Mouse (Mus musculus): Measurements from ENCODE around the gene Bzw2.

Bzw2 gene

GRCm38 (mm10) chr12:36136285-36136684 lies 21.6 kb downstream of the Bzw2 start:
- DNase-seq (ENCODE audit: extremely low spot score, low read depth, low spot score), result no peak

DNA sequence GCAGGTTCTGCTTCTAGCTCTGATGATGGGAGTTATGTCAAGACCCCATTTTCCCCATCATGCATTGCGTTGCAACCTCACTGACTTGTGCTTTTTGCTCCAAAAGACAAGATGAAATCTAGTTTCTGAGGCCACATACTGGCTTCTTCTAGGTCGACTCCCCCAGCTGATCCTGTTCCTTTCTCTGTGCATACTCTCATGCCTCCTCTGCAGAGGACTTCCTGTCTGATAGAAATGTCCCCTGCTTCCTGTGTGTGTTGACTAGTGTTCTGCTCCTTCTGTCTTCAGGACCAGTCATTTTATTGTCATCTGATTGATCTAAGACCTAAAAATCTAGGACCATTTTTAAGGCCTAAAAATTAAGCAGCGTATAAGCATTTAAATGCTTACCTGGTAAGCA lies 22.5 kb downstream of the Bzw2 start:
- no peak for DNase-seq (ENCODE audit: extremely low spot score, low read depth, low spot score)

DNA sequence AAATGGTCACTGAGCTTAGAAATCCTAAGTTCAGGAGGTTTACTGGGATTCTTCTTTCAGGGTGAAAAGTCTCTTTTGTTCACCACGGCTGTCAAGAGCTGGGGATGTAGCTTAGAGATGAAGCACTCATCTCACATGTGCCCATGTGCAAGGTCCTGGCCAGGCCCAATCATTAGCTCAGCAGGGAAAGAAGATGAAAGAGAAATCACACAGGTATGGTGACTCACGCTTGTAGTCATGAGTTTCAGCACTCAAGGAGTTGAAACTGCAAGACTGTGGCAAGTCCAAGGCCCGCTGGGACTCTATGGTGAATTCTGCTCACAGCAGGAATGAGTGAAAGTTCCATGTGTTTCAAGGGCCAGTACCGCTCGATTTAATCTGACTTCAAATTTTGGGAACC lies 23.8 kb downstream of the Bzw2 start:
- no peak for DNase-seq (ENCODE audit: extremely low spot score, low read depth, low spot score)

GRCm38 (mm10) chr12:36133547-36133946 lies 24.3 kb downstream of the Bzw2 start:
- DNase-seq (ENCODE audit: extremely low spot score, low read depth, low spot score), result no peak

DNA sequence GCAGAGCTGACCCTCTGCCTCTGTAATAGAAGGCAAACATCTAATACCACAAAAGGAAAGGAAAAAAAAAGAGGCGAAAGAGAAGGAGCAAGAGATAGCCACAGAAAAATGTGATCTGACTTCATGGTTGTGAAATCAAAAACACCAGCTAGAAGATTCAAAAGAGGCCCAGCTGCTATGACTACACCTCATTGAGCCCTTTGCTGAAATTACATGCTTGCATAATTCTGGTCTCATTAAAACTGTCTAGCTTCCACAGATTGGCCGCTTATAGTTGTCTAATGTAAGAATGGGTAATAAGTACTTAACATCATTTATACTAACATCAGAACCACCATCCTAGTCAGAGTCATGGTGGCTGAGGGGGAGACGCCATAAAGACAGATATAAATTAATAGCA lies 25.2 kb downstream of the Bzw2 start:
- DNase-seq (ENCODE audit: extremely low spot score, low read depth, low spot score), result no peak

DNA sequence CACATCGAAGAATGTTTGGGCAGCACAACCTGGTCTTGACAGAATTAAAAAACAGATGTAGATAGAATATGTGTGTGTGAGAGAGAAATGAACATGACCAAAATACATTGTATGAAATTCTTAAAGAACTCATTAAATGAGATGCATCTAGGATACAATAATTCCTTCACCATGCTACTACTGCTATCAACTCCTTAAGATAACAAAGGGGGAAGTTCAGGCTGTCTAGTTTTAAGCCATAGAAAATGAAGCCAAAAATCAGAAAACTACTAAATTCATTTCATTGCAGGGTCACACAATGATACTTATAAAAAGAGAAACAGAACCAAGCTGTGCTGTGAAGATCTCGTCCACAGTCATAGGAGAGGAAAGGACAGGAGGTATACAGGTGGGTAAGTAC lies 25.6 kb downstream of the Bzw2 start:
- DNase-seq (ENCODE audit: extremely low spot score, low read depth, low spot score), result no peak

- DNase-seq (ENCODE audit: extremely low spot score, low read depth, low spot score), result no peak
These were observed 28.1 kb downstream of the Bzw2 start for GRCm38 (mm10) chr12:36129826-36130225.

GRCm38 (mm10) chr12:36126049-36126448 lies 31.8 kb downstream of the Bzw2 start:
- DNase-seq (ENCODE audit: extremely low spot score, low read depth, low spot score), result no peak

DNA sequence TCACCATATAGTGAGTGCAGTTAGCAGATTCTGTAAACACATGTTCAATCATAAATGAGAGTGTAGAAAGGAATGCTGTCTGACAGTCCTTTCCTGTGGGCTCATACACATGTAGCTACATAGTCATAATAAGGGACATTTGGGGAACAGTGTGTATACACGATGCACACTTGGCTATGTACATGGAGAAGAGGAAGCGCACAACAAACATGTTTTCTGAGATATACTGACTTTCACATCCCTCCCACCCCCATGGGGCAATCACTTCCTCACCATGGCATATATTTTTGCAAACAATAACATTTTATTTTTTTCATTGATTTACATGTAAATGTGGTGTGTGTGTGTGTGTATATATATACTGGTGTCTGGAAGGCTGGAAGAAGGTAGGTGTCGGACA lies 38.6 kb downstream of the Bzw2 start:
- no peak for DNase-seq (ENCODE audit: extremely low spot score, low read depth, low spot score)

GRCm38 (mm10) chr12:36117161-36117560 lies 40.7 kb downstream of the Bzw2 start:
- DNase-seq (ENCODE audit: extremely low spot score, low read depth, low spot score), result no peak

- DNase-seq (ENCODE audit: extremely low spot score, low read depth, low spot score), result no peak
These were observed 45.8 kb downstream of the Bzw2 start for GRCm38 (mm10) chr12:36112081-36112480.

- no peak for DNase-seq (ENCODE audit: extremely low spot score, low read depth, low spot score)
These were observed 46.8 kb downstream of the Bzw2 start for GRCm38 (mm10) chr12:36111110-36111509.

DNA sequence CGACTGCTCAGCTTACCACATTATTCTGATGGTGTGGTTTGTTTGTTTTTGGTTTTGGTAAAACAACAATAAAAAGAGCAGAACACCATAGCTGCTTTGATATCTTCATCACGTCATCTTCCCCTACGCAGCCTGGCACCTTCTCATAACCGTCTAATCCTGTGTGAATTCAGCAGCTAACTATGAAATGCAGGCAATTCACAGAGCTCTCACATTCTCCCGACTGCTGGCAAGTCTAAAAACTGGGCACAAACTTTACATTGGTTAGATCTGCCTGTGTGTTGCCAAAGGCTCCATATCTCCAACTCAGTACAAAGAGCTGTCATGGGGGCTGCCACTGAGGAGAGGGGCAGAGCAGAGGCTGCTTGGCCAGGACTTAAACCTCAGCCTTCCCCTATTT lies 47.4 kb downstream of the Bzw2 start:
- no peak for DNase-seq (ENCODE audit: extremely low spot score, low read depth, low spot score)

GRCm38 (mm10) chr12:36108442-36108841 lies 49.4 kb downstream of the Bzw2 start:
- DNase-seq (ENCODE audit: extremely low spot score, low read depth, low spot score), result no peak

GRCm38 (mm10) chr12:36103592-36103910 lies 54.3 kb downstream of the Bzw2 start:
- no peak for DNase-seq (ENCODE audit: extremely low spot score, low read depth, low spot score)

- DNase-seq (ENCODE audit: extremely low spot score, low read depth, low spot score), result no peak
These were observed 54.9 kb downstream of the Bzw2 start for GRCm38 (mm10) chr12:36102733-36103591.

DNA sequence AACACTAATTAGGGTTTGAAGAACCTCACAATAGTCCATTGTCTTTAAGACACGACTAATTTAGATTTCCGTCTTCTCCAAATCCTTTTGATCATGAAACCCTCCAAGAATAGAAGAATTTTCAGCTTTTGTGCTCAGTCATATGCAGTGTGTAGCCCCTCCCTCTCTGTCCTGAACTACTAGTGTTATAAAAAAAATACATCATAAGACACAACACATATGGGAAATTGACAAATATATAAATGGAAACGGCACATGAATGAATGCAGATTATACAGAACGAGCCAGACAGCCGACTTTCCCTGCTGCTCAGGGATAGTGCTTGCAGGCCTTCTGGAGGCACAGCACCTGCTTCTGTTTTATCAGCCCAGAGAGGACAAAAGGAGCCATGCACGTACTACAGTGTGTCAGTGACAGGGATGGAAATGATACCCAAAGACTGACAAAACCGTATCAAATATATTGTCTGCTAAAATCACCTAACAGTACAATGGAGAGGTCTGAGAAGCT lies 62.5 kb downstream of the Bzw2 start:
- no peak for DNase-seq (ENCODE audit: extremely low spot score, low read depth, low spot score)

DNA sequence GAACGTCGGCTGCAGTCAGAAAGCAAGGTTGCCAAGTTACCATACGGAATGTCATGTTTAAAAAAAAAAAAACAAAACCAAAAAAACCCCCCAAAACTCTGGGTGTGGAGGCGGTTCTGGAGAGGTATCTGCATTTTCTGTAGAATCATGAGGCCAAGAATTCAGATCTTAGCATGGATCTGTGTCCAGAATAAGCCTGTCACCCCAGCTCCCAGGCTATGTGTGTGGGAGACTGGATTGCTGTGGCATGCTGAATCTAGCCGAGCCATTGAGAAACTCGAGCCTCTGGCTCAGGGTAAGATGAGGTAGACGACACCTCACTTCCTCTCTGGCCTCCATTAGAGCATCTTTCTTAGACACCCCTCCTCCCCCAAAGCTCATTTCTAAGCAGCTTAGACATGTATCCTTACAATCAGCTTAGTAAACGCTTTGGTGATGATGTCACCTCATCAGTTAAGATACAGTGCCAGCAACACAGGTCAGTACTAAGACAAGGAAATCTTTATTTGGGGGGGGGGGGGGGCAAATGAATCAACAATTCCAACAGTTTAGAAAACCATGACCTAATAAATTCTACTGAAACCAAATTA lies 64.7 kb downstream of the Bzw2 start:
- no peak for DNase-seq (ENCODE audit: extremely low spot score, low read depth, low spot score)

DNA sequence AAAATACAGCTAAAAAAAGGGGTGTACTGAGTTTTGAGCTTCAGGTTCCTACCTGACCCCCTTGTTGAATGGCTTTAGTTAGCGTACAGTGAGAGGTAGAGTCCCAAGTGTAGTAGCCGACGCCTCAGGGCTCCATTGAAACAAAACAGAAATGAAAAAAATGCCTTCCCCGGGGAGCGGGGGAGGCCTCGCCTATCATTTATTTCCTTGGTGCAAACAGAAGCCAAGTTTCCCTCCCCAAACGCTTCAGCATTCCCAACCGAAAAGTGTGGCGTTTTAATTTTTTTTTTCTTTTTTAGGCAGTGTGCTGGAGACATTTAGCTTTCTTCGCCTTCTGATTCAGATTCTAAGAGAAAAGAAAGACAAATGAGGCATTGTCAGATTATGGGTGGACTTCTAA lies 65.9 kb downstream of the Bzw2 start:
- DNase-seq (ENCODE audit: extremely low spot score, low read depth, low spot score), result no peak

DNA sequence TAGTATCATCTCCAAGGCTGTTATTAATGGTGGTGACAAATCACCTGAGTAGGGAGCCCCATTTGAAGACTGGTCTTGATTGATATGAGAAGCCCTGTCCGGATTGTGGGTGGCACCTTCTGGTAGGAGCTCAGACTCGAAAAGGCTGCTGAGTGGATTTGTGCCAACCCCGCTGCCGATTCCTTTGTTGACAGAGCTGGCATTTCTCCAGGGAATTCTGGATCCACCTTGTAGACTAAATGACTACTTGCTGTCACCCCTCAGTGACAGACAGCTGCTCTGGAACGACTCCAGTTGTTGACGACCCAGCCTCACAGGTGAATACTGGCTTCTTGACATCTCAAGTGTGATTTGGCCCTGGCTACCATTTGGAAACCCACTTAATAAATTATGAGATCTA lies 68.7 kb downstream of the Bzw2 start:
- no peak for DNase-seq (ENCODE audit: extremely low spot score, low read depth, low spot score)

GRCm38 (mm10) chr12:36088804-36089203 lies 69.1 kb downstream of the Bzw2 start:
- DNase-seq (ENCODE audit: extremely low spot score, low read depth, low spot score), result no peak

- no peak for DNase-seq (ENCODE audit: extremely low spot score, low read depth, low spot score)
These were observed 72.5 kb downstream of the Bzw2 start for GRCm38 (mm10) chr12:36085380-36085779.
